Mouse (Mus musculus) thymus, adult 2 months (tissue): ENCODE data around the gene Ppp1r3e. TPM values are rescaled to one million over a fixed set of nuclear protein-coding genes. Genes with fewer than 3 reads are reported as not detected.

Experiments used
- DNase-seq: peaks from one replicate; pipeline ENCODE4 v3.0.0; 2021
- H3K27ac ChIP-seq: fragments of 200-500 bp; 2 replicates; pipeline ENCODE4 v1.5.1; 2012; ENCODE audit warnings: low read length, control low read depth; ENCODE audit not compliant: control insufficient read depth, insufficient read depth
- H3K27me3 ChIP-seq: fragments of 200-500 bp; 2 replicates; pipeline ENCODE4 v1.6.1; 2012; ENCODE audit warnings: mild to moderate bottlenecking, low read length, moderate library complexity, mixed read lengths; ENCODE audit not compliant: control insufficient read depth, insufficient read depth
- H3K36me3 ChIP-seq: fragments of 200-500 bp; 2 replicates; pipeline ENCODE4 v1.6.1; 2012; ENCODE audit warnings: mild to moderate bottlenecking, low read length, moderate library complexity; ENCODE audit not compliant: control insufficient read depth, insufficient read depth
- H3K4me1 ChIP-seq: fragments of 200-500 bp; replicated peaks from 2 replicates; pipeline ENCODE4 v1.6.1; 2012; ENCODE audit warnings: low read length; ENCODE audit not compliant: control insufficient read depth, insufficient read depth
- H3K4me3 ChIP-seq: fragments of 200-500 bp; 2 replicates; pipeline ENCODE4 v1.5.1; 2012; ENCODE audit warnings: mild to moderate bottlenecking, low read length, control low read depth, moderate library complexity; ENCODE audit not compliant: control insufficient read depth, insufficient read depth
- CTCF ChIP-seq: fragments of 200-500 bp; IDR thresholded peaks from 2 replicates; pipeline ENCODE4 v1.5.1; 2012; ENCODE audit warnings: mild to moderate bottlenecking, control low read depth, low read length, moderate library complexity, borderline replicate concordance; ENCODE audit not compliant: control insufficient read depth, poor library complexity, insufficient read depth; ENCODE audit errors: extremely low read depth
- POLR2A ChIP-seq: fragments of 200-500 bp; IDR thresholded peaks from 2 replicates; pipeline ENCODE4 v1.6.1; 2012; ENCODE audit warnings: mild to moderate bottlenecking, low read length, control low read depth, moderate library complexity; ENCODE audit not compliant: control insufficient read depth, poor library complexity, insufficient read depth; ENCODE audit errors: extremely low read depth
- WGBS: fragments of 180-500 bp; shearing (Covaris S2); methylation state at CpG from one replicate; pipeline ENCODE4 v1.1.7; 2018; 5-methylcytosine and 5-hydroxymethylcytosine counted together
- polyA plus RNA-seq: library from polyadenylated mRNA; depleted of rRNA; stranded (reverse); fragments of >200 nt; gene quantifications from 2 replicates; pipeline ENCODE4 v1.2.3, GENCODE M21; 2012

Gene Ppp1r3e
- polyA plus RNA-seq, 1 experiment: 14.3 TPM

DNA sequence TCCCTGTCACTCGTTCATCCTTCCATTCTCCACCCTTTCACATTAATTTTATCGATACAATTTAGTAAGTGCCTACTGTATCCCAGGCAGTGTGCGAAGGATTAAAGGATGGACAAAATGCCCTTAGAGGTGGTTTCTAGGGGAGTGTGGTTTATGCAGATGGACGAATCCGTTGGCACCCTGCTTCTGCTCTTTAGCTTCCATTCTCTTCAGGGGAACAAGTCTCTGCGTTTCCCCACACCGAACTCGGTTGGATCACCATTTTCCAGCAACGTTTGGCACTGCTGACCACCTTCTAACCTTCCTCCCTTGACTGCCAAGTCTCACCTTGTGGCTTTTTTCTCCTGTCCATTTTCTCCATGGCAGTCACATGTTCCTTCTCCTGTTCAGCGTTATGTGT is 36.0 kb upstream of the Ppp1r3e start:
- Histone ChIP-seq H3K27me3 (no peaks in the 10 kb centered on the region), H3K4me1 (peaks cover 5% of the 10 kb centered on the region; the same call in 1 of the 2 replicates), H3K4me3 (no peak overlapping the region), H3K27ac (no peak overlapping the region), H3K36me3 (no peaks in the 10 kb centered on the region)
- WGBS: 23% methylated on average over 10 of the region's 10 CpGs
- no peak for TF ChIP-seq POLR2A
- DNase-seq: no peak

DNA sequence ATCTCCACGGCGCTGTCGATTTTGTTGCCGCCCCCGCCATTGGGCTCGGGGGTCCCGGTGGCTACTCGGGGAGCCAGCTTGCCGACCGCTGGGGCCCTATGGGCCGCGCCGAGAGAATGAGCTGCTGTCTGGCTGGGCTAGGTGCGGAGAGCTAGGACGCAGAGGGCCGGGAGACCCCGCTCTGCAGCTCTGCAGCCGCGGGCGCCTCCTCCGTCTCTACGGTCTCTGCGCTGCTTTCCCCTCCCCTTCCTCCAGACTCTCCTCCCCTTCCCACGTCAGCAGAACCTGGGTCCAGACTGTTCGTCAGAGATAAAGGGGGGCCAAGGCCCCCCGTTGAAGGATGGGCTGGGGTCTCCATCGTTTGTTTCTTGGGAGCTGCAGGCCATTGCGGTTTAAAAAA is 35.5 kb upstream of the Ppp1r3e start, which contains the start of gene Slc22a17:
Gene Slc22a17, minus strand, starts transcription at position 247 of the 400 bp plus-strand sequence.
- H3K36me3 ChIP-seq: no peaks in the 10 kb centered on the region
- H3K4me1 ChIP-seq: peaks cover 5% of the 10 kb centered on the region; the same call in 1 of the 2 replicates
- peak; percentile 52 for DNase-seq
- H3K4me3 ChIP-seq: peak within 1 kb of the TSS; percentile 80
- under 1% methylated on average over 26 of the region's 28 CpGs for WGBS
- TF ChIP-seq POLR2A (no peak; the same call in 1 of the 2 replicates), CTCF (no peak)
- H3K27me3 ChIP-seq: no peaks in the 10 kb centered on the region
- no peak within 1 kb of the TSS for H3K27ac ChIP-seq

DNA sequence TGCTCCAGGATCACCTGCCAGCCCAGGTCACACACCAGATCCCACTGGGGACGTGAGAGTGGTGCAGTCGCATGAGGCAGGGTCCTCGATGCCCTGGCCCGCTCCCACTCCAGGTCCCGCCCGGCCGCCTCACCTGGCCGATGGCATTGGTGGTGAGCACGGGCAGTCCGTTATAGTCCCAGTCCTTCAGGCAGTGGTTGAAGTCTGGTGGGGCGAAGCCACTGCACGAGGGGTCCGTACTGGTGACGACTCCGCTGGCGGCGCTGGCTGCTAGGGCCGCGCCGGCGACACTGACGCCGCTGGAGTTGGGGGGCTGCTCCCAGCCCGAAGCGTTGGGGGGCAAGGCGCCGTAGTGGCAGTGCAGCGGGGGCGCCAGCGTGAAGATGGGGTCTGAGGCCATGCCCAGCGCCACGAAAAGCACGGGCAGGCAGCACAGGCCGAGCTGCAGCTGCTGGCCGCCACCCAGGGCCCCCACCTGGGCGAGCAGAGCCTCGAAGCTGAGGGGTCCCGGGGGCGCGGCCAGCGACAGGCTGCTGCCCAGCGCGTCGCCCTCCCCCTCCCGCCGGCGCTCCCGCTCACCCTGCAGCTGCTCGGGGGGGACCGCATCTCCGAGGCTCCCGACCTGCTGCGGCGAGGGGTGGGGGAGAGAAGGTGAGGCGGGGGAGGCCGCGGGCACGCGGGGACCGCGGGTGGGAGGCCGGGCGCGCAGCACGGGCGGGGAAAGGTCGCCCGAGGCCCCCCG is 34.9 kb upstream of the Ppp1r3e start:
- 14% methylated on average over 58 of the region's 69 CpGs for WGBS
- no peak overlapping the region for H3K27ac ChIP-seq
- TF ChIP-seq CTCF (no peak), POLR2A (no peak)
- H3K36me3 ChIP-seq: no peaks in the 10 kb centered on the region
- H3K27me3 ChIP-seq: no peaks in the 10 kb centered on the region
- H3K4me3 ChIP-seq: peak overlapping the region; percentile 80
- H3K4me1 ChIP-seq: peaks cover 5% of the 10 kb centered on the region; the same call in 1 of the 2 replicates
- no peak for DNase-seq

DNA sequence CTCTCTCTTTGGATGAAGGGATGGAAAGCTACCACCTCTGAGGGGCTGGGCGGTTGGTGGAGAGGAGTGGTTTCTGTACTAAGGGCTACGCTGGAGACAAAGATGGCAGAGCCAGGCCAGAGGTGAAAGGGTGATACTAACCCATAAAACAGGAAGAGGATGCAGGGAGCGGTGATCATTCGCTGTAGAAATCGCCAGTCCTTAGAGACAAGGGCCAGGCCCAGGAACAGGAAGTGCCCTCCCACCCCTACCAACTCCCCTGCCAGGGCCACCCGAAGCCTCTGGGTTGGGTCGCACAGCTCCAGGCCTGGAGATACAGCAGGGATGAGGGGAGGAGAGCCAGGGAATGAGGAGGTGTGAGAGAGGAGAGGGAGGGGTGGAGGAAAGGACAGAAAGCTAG is 31.3 kb upstream of the Ppp1r3e start:
- Histone ChIP-seq H3K36me3 (no peaks in the 10 kb centered on the region), H3K4me1 (peaks cover 5% of the 10 kb centered on the region; the same call in 1 of the 2 replicates), H3K27me3 (no peaks in the 10 kb centered on the region), H3K27ac (no peak overlapping the region), H3K4me3 (no peak overlapping the region)
- WGBS: 85% methylated on average over 7 of the region's 7 CpGs
- TF ChIP-seq CTCF (no peak), POLR2A (no peak)
- DNase-seq: no peak

DNA sequence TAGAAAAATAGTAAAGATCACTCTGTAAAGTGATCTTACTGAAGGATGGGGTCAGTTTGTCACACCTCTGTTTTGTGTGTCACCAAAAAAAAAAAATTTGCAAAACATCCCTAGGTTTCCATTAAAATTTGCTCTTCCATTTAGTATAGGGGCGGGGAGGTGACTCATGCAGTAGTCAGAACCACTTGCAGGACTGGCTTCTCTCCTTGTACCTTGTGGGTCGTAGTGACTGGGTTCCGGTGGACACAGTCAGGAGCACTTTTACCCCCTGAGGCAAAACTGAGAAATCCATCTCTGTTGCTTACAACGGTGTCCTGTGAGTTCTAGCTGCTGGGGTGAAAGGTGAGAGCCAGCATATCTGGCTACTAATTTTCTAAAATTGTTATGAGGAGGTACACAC is 26.3 kb upstream of the Ppp1r3e start:
- Histone ChIP-seq H3K4me3 (no peak overlapping the region), H3K27ac (no peak overlapping the region), H3K27me3 (no peaks in the 10 kb centered on the region), H3K4me1 (no peaks in the 10 kb centered on the region), H3K36me3 (no peaks in the 10 kb centered on the region)
- DNase-seq: no peak
- TF ChIP-seq CTCF (no peak), POLR2A (no peak)
- 97% methylated on average over 4 of the region's 4 CpGs for WGBS

DNA sequence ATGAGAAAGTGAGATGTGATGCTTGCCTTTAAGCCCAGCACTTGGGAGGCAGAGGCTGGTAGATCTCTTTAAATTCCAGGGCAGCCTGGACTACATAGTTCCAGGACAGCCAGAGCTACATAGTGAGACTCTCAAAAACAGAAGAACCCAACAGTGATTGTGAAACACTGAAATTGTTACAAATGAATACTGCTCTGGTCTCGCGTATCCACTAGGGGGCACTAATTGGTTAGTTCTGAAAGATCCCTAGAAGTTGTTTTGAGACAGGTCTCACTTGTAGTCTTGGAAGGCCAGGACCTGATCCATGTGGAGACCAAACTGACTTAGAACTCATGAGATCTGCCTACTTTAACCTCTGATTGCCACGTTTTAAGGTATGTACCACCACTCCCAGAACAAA is 23.0 kb upstream of the Ppp1r3e start:
- H3K4me3 ChIP-seq: no peak overlapping the region
- peak; percentile 57 for DNase-seq
- WGBS: 2% methylated on average over 3 of the region's 3 CpGs
- no peak overlapping the region for H3K27ac ChIP-seq
- peaks cover 24% of the 10 kb centered on the region for H3K36me3 ChIP-seq
- H3K4me1 ChIP-seq: no peaks in the 10 kb centered on the region
- no peaks in the 10 kb centered on the region for H3K27me3 ChIP-seq
- no peak for TF ChIP-seq CTCF
- no peak for TF ChIP-seq POLR2A

DNA sequence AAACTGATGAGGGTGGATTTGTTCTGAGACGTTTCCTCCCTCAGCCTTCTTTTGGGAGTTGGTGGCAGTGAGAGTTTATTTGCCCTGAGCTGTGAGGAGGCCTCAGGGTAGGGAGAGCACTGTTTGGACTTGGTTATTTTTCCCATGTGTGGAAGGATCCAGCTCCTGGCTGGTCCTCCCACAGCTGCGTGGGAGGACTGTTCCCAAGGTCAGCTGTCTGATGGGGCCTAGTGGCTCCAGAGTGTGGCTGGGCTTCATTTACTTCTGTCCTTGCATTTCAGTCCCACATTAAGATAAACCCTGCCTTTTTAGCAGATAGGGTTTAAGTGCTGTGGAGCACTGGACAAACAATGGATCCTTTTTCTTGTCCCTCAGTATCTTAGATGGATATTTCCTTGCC is 20.1 kb upstream of the Ppp1r3e start:
- Histone ChIP-seq H3K36me3 (peaks cover 24% of the 10 kb centered on the region), H3K27me3 (no peaks in the 10 kb centered on the region), H3K4me3 (no peak overlapping the region), H3K4me1 (peaks cover 2% of the 10 kb centered on the region; the same call in 1 of the 2 replicates), H3K27ac (no peak overlapping the region)
- WGBS: 96% methylated on average over 2 of the region's 2 CpGs
- DNase-seq: no peak
- TF ChIP-seq CTCF: no peak
- no peak for TF ChIP-seq POLR2A
